Mouse (Mus musculus) right cerebral cortex, postnatal 14 days (tissue): ENCODE results near the gene Birc5.

Experiments used
- DNase-seq: peaks from one replicate; pipeline ENCODE4 v3.0.0; 2022

The Birc5 gene

GRCm38 (mm10) chr11:117888853-117889822 lies 40.1 kb downstream of the Birc5 start:
- peak; percentile 56 for DNase-seq

- no peak for DNase-seq
Observed at GRCm38 (mm10) chr11:117889887-117890340, 40.9 kb downstream of the Birc5 start.

GRCm38 (mm10) chr11:117890519-117891282 lies 41.6 kb downstream of the Birc5 start:
- no peak for DNase-seq

GRCm38 (mm10) chr11:117891581-117892175 lies 42.6 kb downstream of the Birc5 start:
- DNase-seq, result no peak

GRCm38 (mm10) chr11:117892199-117892598 lies 43.1 kb downstream of the Birc5 start:
- DNase-seq, result no peak

GRCm38 (mm10) chr11:117894676-117895075 lies 45.6 kb downstream of the Birc5 start:
- no peak for DNase-seq

GRCm38 (mm10) chr11:117896533-117896932 lies 47.5 kb downstream of the Birc5 start:
- no peak for DNase-seq

GRCm38 (mm10) chr11:117902282-117902681 lies 53.2 kb downstream of the Birc5 start:
- no peak for DNase-seq

GRCm38 (mm10) chr11:117904442-117904841 lies 55.4 kb downstream of the Birc5 start:
- DNase-seq, result no peak
